Mouse (Mus musculus) lung, postnatal 25 days (tissue): Measurements from ENCODE around the gene Slc16a10.

ENCODE experiments used
- DNase-seq: peaks from one replicate; pipeline ENCODE4 v3.0.0; 2022; ENCODE audit warnings: low spot score

Slc16a10 gene

DNA sequence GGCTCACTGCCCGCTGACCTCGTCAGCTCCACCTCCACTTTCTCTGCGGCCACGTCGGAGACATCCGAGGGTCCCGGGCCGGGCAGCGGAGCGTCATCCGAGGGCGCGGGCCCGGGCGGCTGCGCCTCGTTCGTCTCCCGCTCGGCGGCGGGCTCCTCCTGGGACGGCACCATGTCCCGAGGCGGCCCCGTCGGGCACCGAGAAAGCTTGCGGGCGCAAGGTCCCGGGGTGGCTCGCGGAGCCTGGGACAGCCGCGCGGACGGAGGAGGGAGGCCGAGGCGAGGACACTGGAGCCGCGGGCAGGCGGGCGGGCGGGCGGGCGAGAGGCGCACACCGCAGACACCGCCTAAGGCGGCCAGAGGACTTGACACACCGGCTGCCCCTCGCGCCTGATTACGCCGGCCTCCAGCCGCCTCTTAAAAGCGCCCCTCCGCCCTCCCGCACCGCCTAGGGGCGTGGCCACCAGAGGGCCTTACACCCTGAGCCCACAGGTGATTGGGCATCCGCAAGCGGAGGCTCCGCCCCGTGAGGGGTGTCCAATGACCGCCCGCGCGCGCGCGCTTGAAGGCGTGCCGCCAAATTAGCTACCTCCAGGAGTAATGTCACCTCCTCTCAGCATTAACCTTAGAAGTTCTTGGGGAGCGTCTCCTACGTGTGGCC lies at the start of gene Slc16a10:
Slc16a10 (minus strand) TSS at position 395 of the 660 bp plus-strand sequence.
- peak; percentile 95 for DNase-seq

DNA sequence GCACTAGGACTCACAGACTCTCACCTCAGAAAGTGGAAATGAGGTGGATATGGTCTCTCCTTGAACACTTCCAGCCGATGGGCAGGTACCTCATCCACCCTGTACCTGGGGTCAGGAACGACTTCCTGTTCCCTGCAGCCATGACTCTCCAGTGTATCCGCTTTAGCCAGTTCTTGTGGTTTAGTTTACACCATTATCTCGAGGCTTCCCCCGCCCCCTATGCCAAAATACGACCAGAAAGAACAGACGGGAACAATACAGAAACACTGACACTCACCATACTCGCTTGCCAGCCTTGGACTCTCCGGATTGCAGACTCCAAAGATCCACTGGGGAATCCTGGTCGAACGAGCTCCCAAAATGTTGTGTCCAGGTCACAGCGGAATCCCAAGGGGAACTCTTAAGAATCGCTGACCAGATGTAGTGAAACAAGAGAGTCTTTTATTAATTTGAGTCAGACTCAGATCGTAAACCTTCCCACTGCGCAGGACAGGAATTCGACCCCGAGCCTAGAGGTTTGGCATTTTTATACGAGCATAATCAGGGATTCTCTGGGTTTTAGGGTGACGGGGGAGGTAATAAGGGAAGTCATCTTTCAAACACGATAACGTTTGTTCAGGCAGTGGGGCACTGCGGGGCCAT lies 49.4 kb upstream of the Slc16a10 start:
- no peak for DNase-seq

- DNase-seq, result no peak
Measured at GRCm38 (mm10) chr10:40190871-40191270, 48.8 kb upstream of the Slc16a10 start.

GRCm38 (mm10) chr10:40189689-40190088 lies 47.6 kb upstream of the Slc16a10 start:
- no peak for DNase-seq

DNA sequence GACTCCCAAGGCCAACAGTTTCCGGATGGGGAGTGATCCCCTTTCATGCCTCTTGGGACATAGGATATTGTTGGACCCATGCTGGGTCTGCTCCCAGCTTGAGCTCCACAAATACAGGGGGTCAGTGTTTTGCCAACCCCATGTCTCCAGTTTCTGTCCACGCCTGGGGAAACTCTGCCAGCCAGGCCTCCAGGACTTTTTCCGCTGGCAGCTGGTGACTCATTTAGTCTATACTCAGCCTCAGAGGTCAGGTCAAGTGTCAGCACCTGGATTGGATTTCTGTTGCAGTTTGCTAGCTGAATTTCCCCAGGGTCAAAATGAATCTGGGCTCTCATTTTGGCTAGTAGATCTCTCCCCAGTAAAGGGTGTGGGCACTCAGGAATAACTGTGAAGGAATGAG lies 46.8 kb upstream of the Slc16a10 start:
- no peak for DNase-seq

DNA sequence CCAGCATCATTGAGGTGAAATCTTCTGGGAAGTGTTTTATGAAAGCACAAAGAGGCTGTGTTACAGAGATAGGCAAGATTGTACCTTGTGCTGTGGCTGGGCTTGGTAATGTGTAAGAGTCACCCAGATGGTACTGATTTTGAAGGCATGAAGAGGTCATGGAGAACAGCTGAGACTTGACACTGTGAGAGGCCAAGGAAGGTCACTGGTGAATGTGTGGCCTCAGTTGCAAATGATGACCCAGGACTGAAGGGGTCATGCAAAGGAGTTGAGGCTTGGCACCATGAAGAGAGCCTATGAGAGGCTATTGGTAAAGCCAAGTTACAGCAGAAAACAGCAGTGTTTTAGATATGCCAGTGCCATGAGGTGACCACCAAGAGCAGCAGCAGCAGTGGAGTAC lies 43.9 kb upstream of the Slc16a10 start:
- no peak for DNase-seq

DNA sequence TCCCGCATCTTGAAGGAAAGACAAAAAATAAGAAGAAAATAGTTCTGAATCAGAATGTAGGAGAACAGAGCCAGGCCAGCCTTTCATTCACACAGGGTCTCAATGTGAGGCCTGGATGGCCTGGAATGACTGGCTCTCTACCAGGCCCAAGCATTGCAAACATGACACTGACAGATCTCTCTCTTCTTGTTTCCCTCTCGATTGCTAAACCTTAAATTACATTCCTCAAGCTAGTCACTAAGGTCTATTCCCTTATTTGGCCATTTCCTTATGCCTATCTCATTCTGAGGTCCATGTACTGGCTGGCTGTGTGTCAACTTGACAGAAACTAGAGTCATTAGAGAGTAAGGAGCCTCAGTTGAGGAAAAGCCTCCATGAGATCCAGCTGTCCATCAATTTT lies 38.0 kb upstream of the Slc16a10 start:
- DNase-seq, result no peak

- no peak for DNase-seq
Measured at GRCm38 (mm10) chr10:40179142-40179541, 37.1 kb upstream of the Slc16a10 start.

DNA sequence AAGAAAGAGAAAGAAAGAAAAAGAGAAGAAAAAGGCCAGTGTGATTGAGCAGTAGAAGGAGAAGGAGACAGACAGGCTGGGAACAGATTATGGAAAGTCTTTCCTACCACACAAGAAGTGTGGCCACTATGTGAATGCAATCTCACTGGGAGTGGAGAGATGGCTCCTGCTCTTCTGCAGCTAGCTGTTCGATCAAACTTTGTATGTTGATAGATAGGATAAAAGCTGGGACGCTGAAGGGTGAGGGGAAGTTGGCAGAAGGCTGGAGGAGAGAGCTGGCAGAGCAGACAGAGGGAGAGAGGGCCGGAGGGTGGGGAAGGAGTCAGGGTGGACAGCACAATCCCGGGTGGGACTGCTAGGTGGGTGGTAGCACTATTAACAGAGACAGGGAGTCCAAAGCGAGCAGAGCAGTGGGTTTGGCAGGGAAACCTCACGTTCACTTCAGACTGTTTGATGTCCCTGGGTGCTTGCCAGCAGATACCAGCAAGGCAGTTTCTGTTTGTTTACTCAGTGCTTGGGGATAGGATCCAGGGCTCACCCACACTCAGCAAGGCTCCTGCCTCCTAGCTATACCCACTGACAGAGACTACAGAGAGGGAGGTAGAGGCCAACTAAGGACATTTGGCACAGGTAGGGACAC lies 35.4 kb upstream of the Slc16a10 start:
- peak; percentile 78 for DNase-seq

DNA sequence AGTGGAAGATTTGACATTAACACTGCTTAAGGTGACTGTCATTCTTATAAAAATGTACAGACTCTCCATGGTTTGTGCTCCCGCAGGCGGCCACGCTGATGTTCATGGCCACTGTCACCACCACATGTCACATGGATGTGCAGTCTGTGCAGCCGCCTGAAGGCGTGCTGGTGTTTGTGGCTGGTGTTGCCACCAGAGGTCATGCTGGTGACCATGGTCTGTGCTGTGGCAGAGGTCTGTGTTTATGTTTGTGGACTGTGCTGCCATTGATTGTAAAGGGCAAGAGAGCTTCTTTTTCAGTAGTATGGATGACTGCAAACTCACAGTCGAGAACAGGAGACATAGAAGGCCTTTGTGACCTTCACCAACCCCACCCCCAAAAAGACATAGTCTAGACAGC lies 30.1 kb upstream of the Slc16a10 start:
- DNase-seq, result no peak

- no peak for DNase-seq
Measured at GRCm38 (mm10) chr10:40171211-40171610, 29.2 kb upstream of the Slc16a10 start.

DNA sequence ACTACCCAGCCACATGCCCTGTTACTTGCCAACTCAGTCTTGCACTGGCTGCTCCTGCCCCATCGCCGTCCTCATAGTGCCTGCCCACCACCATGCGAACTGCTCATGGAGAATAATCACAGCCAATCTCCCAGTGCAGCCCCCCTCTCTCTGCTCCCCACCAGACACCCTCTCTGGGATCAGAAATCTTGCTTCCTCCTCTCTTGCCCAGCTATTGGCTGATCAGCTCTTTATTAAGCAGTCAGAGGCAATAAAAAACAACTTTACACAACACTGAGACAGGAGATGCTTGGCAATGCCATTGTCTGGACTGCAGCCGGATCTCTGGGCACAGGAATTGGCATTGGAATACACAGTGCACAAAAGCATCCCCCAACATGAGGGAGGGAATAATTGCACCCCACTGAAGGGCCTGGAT lies 28.1 kb upstream of the Slc16a10 start:
- no peak for DNase-seq

GRCm38 (mm10) chr10:40169566-40169965 lies 27.5 kb upstream of the Slc16a10 start:
- DNase-seq, result no peak

DNA sequence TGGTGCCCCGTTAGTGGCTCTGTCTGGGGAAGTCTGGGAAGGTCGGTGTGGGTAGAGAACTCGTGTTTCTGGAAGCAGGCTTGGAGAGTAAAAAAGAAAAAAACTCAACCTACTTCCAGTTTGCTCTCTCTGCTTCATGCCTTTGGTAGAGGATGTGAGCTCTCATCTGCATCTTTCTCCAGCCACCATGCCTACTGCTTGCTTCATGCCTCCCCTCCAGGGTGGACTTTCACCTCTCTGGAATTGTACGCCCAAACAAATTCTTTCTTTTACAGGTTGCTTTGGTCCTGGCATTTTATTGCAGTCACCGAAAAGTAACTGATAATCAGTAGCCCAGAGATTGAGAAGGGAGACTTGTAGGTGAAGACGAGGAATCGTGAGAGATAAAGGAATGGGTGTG lies 27.0 kb upstream of the Slc16a10 start:
- DNase-seq, result no peak

- DNase-seq, result no peak
Measured at GRCm38 (mm10) chr10:40164421-40165386, 22.6 kb upstream of the Slc16a10 start.

DNA sequence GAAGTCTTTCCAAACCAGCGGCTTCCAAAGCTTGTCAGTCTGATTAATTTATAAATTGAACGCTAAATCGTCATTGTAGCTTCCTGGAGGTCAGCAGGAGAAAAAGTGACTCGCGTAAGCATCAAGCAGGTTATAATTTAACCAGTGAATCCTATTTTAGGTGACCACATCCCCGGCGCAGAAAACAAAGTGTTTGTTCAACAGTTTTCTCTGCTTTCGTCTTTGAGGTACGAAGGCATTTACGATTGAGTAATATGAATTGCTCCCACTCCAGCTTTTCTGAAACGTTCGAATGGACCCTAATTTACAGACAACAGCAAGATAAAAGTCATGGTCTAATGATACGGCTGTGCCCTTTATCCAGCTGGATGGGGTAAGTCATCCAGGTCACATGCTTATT lies 21.9 kb upstream of the Slc16a10 start:
- no peak for DNase-seq

GRCm38 (mm10) chr10:40163338-40163737 lies 21.3 kb upstream of the Slc16a10 start:
- DNase-seq, result peak; percentile 32

DNA sequence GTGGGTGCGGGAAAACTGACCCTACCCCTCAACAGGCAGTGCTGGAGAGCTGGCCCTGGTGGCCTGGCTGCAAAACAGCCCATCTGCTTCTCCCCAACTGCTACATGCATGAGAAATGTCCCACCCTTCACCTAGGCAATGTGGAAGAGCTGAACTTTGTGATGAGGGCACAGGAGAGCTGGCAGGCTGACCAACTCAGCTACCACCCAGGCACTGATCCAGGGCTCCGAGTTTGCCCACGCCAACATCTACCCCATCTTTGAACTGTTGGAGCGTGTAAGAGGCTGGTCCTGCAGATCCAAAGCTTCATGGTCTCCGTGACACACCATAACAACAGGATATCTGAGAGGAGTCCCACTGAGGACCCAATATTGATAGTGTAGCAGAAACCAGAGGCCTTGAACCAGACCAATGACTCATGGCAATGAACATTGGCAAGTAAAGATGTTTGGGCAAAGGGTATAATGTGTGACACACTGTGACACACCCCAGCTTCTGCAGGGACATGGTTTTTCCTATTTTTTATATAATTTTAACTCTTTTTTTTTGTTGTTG lies 19.7 kb upstream of the Slc16a10 start:
- no peak for DNase-seq

DNA sequence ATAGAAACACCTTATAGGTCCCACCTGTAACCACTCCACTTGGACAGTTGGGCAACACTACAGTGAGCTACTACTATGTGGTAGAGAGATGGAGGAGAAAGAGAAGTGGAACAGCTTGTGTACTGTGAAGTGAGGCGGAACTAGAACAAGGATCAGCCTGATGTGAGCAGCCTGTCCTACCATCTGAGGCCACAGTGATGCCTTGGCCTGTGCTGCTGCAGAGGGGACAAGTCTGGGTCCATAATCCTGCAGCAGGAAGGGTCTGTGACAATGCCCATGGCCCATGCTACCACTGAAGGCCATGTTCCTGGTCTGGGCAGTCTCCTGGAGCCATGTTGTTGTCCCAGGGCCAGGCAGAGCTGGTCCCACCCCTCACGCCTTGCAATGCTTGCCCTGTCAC lies 19.2 kb upstream of the Slc16a10 start:
- DNase-seq, result no peak

DNA sequence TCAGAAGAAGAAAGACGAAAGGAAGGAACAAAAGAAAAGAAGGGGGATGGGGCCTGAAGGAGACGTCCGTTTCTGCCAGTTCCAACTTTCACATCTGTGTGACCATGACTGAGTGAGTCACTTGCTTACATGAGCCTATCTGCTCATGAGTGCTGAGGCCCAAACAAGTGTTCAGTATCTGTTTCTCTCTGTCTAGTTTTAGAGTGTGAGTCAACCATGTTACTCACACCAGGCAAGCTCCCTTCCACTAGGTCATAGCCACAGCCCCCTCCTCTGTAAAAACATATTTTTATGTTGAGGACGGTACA lies 10.4 kb upstream of the Slc16a10 start:
- DNase-seq, result no peak

GRCm38 (mm10) chr10:40151852-40152549 lies 9.9 kb upstream of the Slc16a10 start:
- no peak for DNase-seq
